Mouse (Mus musculus): Measurements from ENCODE around the gene Fam71d. TPM values are rescaled to one million over a fixed set of nuclear protein-coding genes. Genes with fewer than 3 reads are reported as not detected.

Gene Fam71d
- polyA plus RNA-seq, 1 experiment, result not detected

GRCm38 (mm10) chr12:78688876-78689275 lies 2.5 kb upstream of the Fam71d start:
- Histone ChIP-seq H3K4me3 (ENCODE audit: insufficient read depth, low read depth, low read length) (no peak overlapping the region), H3K27ac (ENCODE audit: insufficient read depth, low read depth, low read length) (no peak overlapping the region), H3K4me1 (ENCODE audit: control insufficient read depth, insufficient read depth, low read length) (no peaks in the 10 kb centered on the region)
- WGBS, result 52% methylated on average over 5 of the region's 5 CpGs
- TF ChIP-seq CTCF (IDR thresholded peaks at IDR 0.05; ENCODE audit: insufficient read depth, low read depth, low read length) (no peak), POLR2A (IDR thresholded peaks at IDR 0.05; ENCODE audit: insufficient read depth, low read depth, low read length) (no peak)

GRCm38 (mm10) chr12:78693281-78693680 lies 1.9 kb downstream of the Fam71d start:
- H3K27ac ChIP-seq (ENCODE audit: insufficient read depth, low read depth, low read length), result no peak overlapping the region

GRCm38 (mm10) chr12:78717783-78718182 lies 26.4 kb downstream of the Fam71d start:
- Histone ChIP-seq H3K27ac (ENCODE audit: insufficient read depth, low read depth, low read length) (no peak overlapping the region), H3K4me1 (ENCODE audit: control insufficient read depth, insufficient read depth, low read length) (no peaks in the 10 kb centered on the region), H3K4me3 (ENCODE audit: insufficient read depth, low read depth, low read length) (no peak overlapping the region)
- TF ChIP-seq CTCF (IDR thresholded peaks at IDR 0.05; ENCODE audit: insufficient read depth, low read depth, low read length), result no peak
- TF ChIP-seq POLR2A (IDR thresholded peaks at IDR 0.05; ENCODE audit: insufficient read depth, low read depth, low read length), result no peak
- WGBS, result 62% methylated on average over 2 of the region's 2 CpGs

More at GRCm38 (mm10) chr12:78693281-78693680, 1.9 kb downstream of the Fam71d start:
- H3K4me3 ChIP-seq (ENCODE audit: insufficient read depth, low read depth, low read length), result no peak overlapping the region
- TF ChIP-seq POLR2A (IDR thresholded peaks at IDR 0.05; ENCODE audit: insufficient read depth, low read depth, low read length) (no peak), CTCF (IDR thresholded peaks at IDR 0.05; ENCODE audit: insufficient read depth, low read depth, low read length) (no peak)
- 87% methylated on average over 2 of the region's 2 CpGs for WGBS
- no peaks in the 10 kb centered on the region for H3K4me1 ChIP-seq (ENCODE audit: control insufficient read depth, insufficient read depth, low read length)

GRCm38 (mm10) chr12:78727723-78728122 lies 36.4 kb downstream of the Fam71d start:
- 69% methylated on average over 4 of the region's 4 CpGs for WGBS
- H3K4me3 ChIP-seq (ENCODE audit: insufficient read depth, low read depth, low read length), result no peak overlapping the region
- peaks cover 6% of the 10 kb centered on the region; the same call in 1 of the 2 replicates for H3K4me1 ChIP-seq (ENCODE audit: control insufficient read depth, insufficient read depth, low read length)
- no peak for TF ChIP-seq CTCF (IDR thresholded peaks at IDR 0.05; ENCODE audit: insufficient read depth, low read depth, low read length)
- H3K27ac ChIP-seq (ENCODE audit: insufficient read depth, low read depth, low read length), result no peak overlapping the region

GRCm38 (mm10) chr12:78739633-78740032 lies 48.3 kb downstream of the Fam71d start:
- Histone ChIP-seq H3K4me1 (ENCODE audit: control insufficient read depth, insufficient read depth, low read length) (no peaks in the 10 kb centered on the region), H3K27ac (ENCODE audit: insufficient read depth, low read depth, low read length) (no peak overlapping the region), H3K4me3 (ENCODE audit: insufficient read depth, low read depth, low read length) (no peak overlapping the region)
- 81% methylated on average over 2 of the region's 2 CpGs for WGBS
- TF ChIP-seq POLR2A (IDR thresholded peaks at IDR 0.05; ENCODE audit: insufficient read depth, low read depth, low read length) (no peak), CTCF (IDR thresholded peaks at IDR 0.05; ENCODE audit: insufficient read depth, low read depth, low read length) (no peak)

- no peaks in the 10 kb centered on the region for H3K4me1 ChIP-seq (ENCODE audit: control insufficient read depth, insufficient read depth, low read length)
- no peak for TF ChIP-seq CTCF (IDR thresholded peaks at IDR 0.05; ENCODE audit: insufficient read depth, low read depth, low read length)
- no peak for TF ChIP-seq POLR2A (IDR thresholded peaks at IDR 0.05; ENCODE audit: insufficient read depth, low read depth, low read length)
- H3K4me3 ChIP-seq (ENCODE audit: insufficient read depth, low read depth, low read length), result no peak overlapping the region
- no peak overlapping the region for H3K27ac ChIP-seq (ENCODE audit: insufficient read depth, low read depth, low read length)
- 95% methylated on average over 2 of the region's 2 CpGs for WGBS
Observed at GRCm38 (mm10) chr12:78740289-78740688, 49.0 kb downstream of the Fam71d start.

GRCm38 (mm10) chr12:78746226-78746625 lies 54.9 kb downstream of the Fam71d start:
- Histone ChIP-seq H3K27ac (ENCODE audit: insufficient read depth, low read depth, low read length) (no peak overlapping the region), H3K4me3 (ENCODE audit: insufficient read depth, low read depth, low read length) (no peak overlapping the region), H3K4me1 (ENCODE audit: control insufficient read depth, insufficient read depth, low read length) (no peaks in the 10 kb centered on the region; the same call in 1 of the 2 replicates)
- 78% methylated on average over 6 of the region's 6 CpGs for WGBS
- TF ChIP-seq POLR2A (IDR thresholded peaks at IDR 0.05; ENCODE audit: insufficient read depth, low read depth, low read length), result no peak
- no peak for TF ChIP-seq CTCF (IDR thresholded peaks at IDR 0.05; ENCODE audit: insufficient read depth, low read depth, low read length)

GRCm38 (mm10) chr12:78747406-78747805 lies 56.1 kb downstream of the Fam71d start:
- Histone ChIP-seq H3K27ac (ENCODE audit: insufficient read depth, low read depth, low read length) (no peak overlapping the region), H3K4me3 (ENCODE audit: insufficient read depth, low read depth, low read length) (no peak overlapping the region), H3K4me1 (ENCODE audit: control insufficient read depth, insufficient read depth, low read length) (no peaks in the 10 kb centered on the region; the same call in 1 of the 2 replicates)
- 35% methylated on average over 1 of the region's 1 CpGs for WGBS
- TF ChIP-seq CTCF (IDR thresholded peaks at IDR 0.05; ENCODE audit: insufficient read depth, low read depth, low read length), result no peak
- no peak for TF ChIP-seq POLR2A (IDR thresholded peaks at IDR 0.05; ENCODE audit: insufficient read depth, low read depth, low read length)

GRCm38 (mm10) chr12:78748113-78748512 lies 56.8 kb downstream of the Fam71d start:
- TF ChIP-seq CTCF (IDR thresholded peaks at IDR 0.05; ENCODE audit: insufficient read depth, low read depth, low read length) (no peak), POLR2A (IDR thresholded peaks at IDR 0.05; ENCODE audit: insufficient read depth, low read depth, low read length) (no peak)
- WGBS, result under 1% methylated on average over 10 of the region's 10 CpGs
- H3K27ac ChIP-seq (ENCODE audit: insufficient read depth, low read depth, low read length), result no peak overlapping the region
- H3K4me1 ChIP-seq (ENCODE audit: control insufficient read depth, insufficient read depth, low read length), result no peaks in the 10 kb centered on the region; the same call in 1 of the 2 replicates
- peak overlapping the region; percentile 76 for H3K4me3 ChIP-seq (ENCODE audit: insufficient read depth, low read depth, low read length)

Measured in olfactory bulb, adult 2 months (tissue).